Mouse (Mus musculus): ENCODE data around the gene Olfr646.

Gene Olfr646

GRCm38 (mm10) chr7:104104757-104104972 lies at the start of gene Olfr646:
Gene Olfr646 (plus strand): TSS chr7:104104873.
- no peak for DNase-seq (ENCODE audit: low spot score in 2 of 2)

DNA sequence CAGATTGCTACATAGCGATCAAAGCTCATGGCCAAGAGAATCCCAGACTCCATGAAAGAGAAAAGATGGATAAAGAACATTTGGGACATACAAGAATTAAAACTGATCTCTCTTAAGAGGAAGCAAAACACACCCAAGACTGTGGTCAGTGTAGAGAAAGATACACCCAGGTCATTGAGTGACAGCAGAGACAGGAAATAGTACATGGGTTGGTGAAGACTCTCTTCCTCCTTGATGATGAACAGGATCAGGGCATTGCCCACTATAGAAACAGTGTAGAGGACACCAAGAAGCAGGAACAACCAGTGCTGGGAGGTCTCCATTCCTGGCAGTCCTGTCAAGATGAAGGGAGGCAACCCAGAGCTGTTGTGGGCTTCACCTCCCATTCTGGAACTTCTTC lies 45.5 kb upstream of the Olfr646 start:
- DNase-seq (ENCODE audit: low spot score in 2 of 2): no peak

DNA sequence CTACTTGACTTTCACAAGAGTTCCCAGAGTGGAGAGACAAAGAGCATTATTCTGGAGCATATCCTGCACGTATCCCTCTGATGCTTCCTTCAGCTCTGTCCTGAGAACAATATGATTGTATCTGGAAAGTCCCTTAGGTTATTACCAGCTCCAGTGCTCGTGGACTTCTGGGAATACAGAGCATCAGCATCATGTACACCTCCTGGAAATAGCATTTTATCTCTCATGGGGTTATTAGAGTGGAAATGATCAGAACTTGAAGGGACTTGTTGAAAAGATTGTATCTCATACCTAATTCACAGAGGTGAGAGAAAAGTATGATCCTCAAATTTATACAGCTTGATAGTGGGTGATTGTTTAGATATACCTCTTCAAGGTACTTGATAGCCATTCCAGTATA lies 43.3 kb upstream of the Olfr646 start, which contains the start of gene 4930516K23Rik:
TSS of gene 4930516K23Rik (minus strand) at position 101 of the 400 bp plus-strand sequence.
- no peak for DNase-seq (ENCODE audit: low spot score in 2 of 2)

DNA sequence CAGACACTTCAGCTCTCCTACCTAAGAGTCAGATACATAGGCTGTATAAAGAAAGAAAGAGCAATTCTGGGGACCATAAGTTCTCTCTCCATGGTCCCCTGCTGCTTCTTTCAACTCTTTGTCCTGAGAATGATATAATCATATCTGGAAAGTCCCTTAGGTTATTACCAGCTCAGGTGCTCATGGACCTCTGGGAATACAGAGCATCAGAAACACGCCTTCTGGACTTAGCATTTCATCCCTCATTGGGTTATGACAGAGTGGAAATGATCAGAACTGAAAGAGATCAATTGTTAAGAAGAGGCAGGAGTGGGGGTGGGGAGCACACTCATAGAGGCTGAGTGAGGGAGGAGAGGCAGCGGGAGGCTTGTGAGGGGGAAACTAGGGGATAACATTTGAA lies 32.9 kb upstream of the Olfr646 start, which contains the start of gene Olfr644:
TSS of gene Olfr644 (minus strand) at position 101 of the 400 bp plus-strand sequence.
- no peak for DNase-seq (ENCODE audit: low spot score in 2 of 2)

DNA sequence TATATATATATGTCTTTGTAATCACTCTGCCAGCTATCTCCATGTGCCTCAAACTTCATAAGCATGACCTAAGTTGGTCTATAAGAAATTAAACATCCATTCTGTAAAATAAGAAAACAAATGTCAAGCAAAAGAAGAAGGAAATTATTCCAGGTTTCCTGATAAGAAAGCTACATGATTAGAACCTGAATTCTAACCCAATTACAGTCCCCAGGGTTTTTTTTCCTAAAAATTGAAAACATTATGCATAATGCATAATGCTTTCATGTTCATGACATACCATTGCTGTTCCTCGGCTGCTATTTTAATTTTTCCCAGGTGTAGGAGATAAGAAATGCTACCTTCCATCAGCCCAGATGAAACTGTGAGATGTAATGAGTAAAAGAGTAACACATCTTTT lies 19.3 kb upstream of the Olfr646 start, which contains the start of gene Olfr645:
TSS of gene Olfr645 (minus strand) at position 101 of the 400 bp plus-strand sequence.
- no peak for DNase-seq (ENCODE audit: low spot score in 2 of 2)

- DNase-seq (ENCODE audit: low spot score in 2 of 2): no peak
Observed at GRCm38 (mm10) chr7:104103913-104104756, 538 bp upstream of the Olfr646 start.

DNA sequence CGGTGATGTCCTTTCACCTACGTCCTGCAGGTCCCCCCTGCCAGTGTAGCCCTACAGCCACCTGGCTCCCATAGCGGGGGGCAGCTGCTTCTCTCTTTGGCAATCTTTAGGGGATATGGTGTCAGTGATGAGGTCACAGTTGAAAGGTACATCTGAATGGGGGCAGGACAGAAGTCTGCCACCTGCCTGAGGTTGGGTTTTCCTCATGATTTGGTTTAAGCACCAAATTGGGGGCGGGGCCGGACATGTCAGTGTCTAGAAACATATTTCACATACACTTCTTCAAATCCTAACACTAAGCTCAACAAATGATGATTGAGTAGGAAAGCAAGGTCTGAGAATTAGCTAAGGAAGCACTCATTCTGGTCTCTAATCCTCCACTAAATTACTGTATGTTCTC lies 25.1 kb downstream of the Olfr646 start, which contains the start of gene Ubqln5:
TSS of gene Ubqln5 (minus strand) at position 101 of the 400 bp plus-strand sequence.
- DNase-seq (ENCODE audit: low spot score in 2 of 2): no peak

- DNase-seq (ENCODE audit: low spot score in 2 of 2): no peak
Observed at GRCm38 (mm10) chr7:104137305-104137704, 32.6 kb downstream of the Olfr646 start, which contains the start of gene Olfr643. Gene Olfr643 (minus strand): TSS chr7:104137405.

DNA sequence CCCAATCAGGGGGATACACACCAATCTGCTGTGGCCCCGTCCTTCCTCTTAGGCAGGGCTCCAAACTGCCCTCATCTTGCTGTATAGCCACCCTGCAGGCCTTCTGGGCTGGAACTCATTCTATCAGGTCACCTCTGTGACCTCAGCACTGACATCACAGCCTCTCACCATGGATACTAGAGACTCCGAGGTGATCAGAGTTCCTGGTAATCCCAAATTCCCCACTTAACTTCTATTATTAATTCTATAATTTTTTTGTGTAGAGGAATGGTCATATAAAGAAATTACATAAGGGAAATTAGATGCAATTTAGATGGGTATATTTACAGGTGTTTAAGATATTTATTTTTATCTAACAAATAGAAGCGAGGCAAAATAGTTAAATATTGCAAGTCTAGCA lies 38.5 kb downstream of the Olfr646 start, which contains the start of gene Ubqln3:
TSS of gene Ubqln3 (minus strand) at position 101 of the 400 bp plus-strand sequence.
- no peak for DNase-seq (ENCODE audit: low spot score in 2 of 2)

GRCm38 (mm10) chr7:104150456-104150855 lies 45.8 kb downstream of the Olfr646 start, which contains the start of gene Ubqlnl:
Gene Ubqlnl (minus strand): TSS chr7:104150556.
- DNase-seq (ENCODE audit: low spot score in 2 of 2): no peak

All from left cerebral cortex, adult 9 months (tissue).